Mouse (Mus musculus) cortical plate, adult 2 months (tissue): ENCODE measurements around the gene Pyroxd2. TPM values are rescaled to one million over a fixed set of nuclear protein-coding genes. Genes with fewer than 3 reads are reported as not detected.
A peak's percentile ranks its signal among the peaks of the same experiment; 100 is the strongest.

Experiments
- H3K27ac ChIP-seq: fragments of 200-500 bp; 2 replicates; pipeline ENCODE4 v1.5.1; 2012; ENCODE audit warnings: low read length, control low read depth, inconsistent platforms; ENCODE audit not compliant: insufficient read depth
- H3K4me1 ChIP-seq: fragments of 200-500 bp; 2 replicates; pipeline ENCODE4 v1.6.1; 2011; ENCODE audit warnings: low read length; ENCODE audit not compliant: control insufficient read depth, insufficient read depth
- H3K4me3 ChIP-seq: fragments of 200-500 bp; 2 replicates; pipeline ENCODE4 v1.5.1; 2011; ENCODE audit warnings: mild to moderate bottlenecking, low read length, control low read depth; ENCODE audit not compliant: insufficient read depth
- CTCF ChIP-seq: fragments of 200-500 bp; IDR thresholded peaks from 2 replicates; pipeline ENCODE4 v1.5.1; 2011; ENCODE audit warnings: mild to moderate bottlenecking, control low read depth, low read length; ENCODE audit not compliant: insufficient read depth; ENCODE audit errors: extremely low read depth
- POLR2A ChIP-seq: fragments of 200-500 bp; IDR thresholded peaks from 2 replicates; pipeline ENCODE4 v1.6.1; 2011; ENCODE audit warnings: mild to moderate bottlenecking, low read length, control low read depth; ENCODE audit not compliant: insufficient read depth; ENCODE audit errors: extremely low read depth
- polyA plus RNA-seq: library from polyadenylated mRNA; depleted of rRNA; stranded (reverse); fragments of >200 nt; gene quantifications from 2 replicates; pipeline ENCODE4 v1.2.3, GENCODE M21; 2012

Gene Pyroxd2
- polyA plus RNA-seq, 1 experiment: 2.6 TPM

DNA sequence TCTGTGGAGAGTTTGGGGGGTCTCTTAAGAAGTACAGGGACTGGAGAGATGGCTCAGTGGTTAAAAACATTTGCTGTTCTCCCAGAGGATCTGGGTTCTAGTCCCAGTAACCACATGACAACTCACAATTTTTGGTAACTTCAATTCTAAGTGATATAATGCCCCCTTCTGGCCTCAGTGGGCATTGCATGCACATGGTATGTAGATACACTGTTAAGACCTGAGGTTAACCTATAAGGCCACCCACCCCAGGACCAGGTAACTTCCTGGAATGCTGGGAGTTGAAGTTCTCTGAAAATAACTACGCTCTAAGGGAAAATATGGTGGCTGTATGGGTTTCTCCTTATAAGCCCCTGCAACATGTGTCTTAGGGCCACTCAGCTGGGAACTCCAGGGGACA, 24.2 kb upstream of the Pyroxd2 start:
- Histone ChIP-seq H3K27ac (no peak overlapping the region), H3K4me1 (no peaks in the 10 kb centered on the region), H3K4me3 (no peak overlapping the region)
- TF ChIP-seq CTCF (peak; percentile 22; the same call in 1 of the 2 replicates), POLR2A (no peak)

GRCm38 (mm10) chr19:42770141-42770872, 17.7 kb upstream of the Pyroxd2 start:
- Histone ChIP-seq H3K4me3 (no peak overlapping the region), H3K4me1 (no peaks in the 10 kb centered on the region), H3K27ac (no peak overlapping the region)
- TF ChIP-seq CTCF (no peak), POLR2A (no peak)

- H3K4me1 ChIP-seq: no peaks in the 10 kb centered on the region
- TF ChIP-seq CTCF: no peak
- no peak for TF ChIP-seq POLR2A
- no peak overlapping the region for H3K27ac ChIP-seq
- no peak overlapping the region for H3K4me3 ChIP-seq
These were observed 17.1 kb upstream of the Pyroxd2 start for GRCm38 (mm10) chr19:42769648-42770047.

- H3K4me1 ChIP-seq: no peaks in the 10 kb centered on the region
- TF ChIP-seq POLR2A (no peak), CTCF (no peak)
- no peak overlapping the region for H3K4me3 ChIP-seq
- H3K27ac ChIP-seq: no peak overlapping the region
These were observed 14.8 kb upstream of the Pyroxd2 start for GRCm38 (mm10) chr19:42767361-42767760.

- TF ChIP-seq POLR2A: no peak
- no peak for TF ChIP-seq CTCF
These were observed 11.8 kb upstream of the Pyroxd2 start for GRCm38 (mm10) chr19:42764398-42764797.

GRCm38 (mm10) chr19:42756671-42757070, 4.1 kb upstream of the Pyroxd2 start:
- Histone ChIP-seq H3K27ac (no peak overlapping the region), H3K4me1 (no peaks in the 10 kb centered on the region), H3K4me3 (no peak overlapping the region)
- TF ChIP-seq POLR2A (no peak), CTCF (no peak)

More at GRCm38 (mm10) chr19:42764398-42764797, 11.8 kb upstream of the Pyroxd2 start:
- H3K27ac ChIP-seq: no peak overlapping the region
- H3K4me3 ChIP-seq: no peak overlapping the region
- H3K4me1 ChIP-seq: no peaks in the 10 kb centered on the region

- Histone ChIP-seq H3K4me1 (0 out of 2 replicates have a peak, but pooled peaks cover 2% of the 10 kb centered on the region), H3K27ac (no peak overlapping the region), H3K4me3 (no peak overlapping the region)
- TF ChIP-seq CTCF (no peak), POLR2A (no peak)
These were observed 2.7 kb upstream of the Pyroxd2 start for GRCm38 (mm10) chr19:42755148-42755870.

- Histone ChIP-seq H3K4me1 (0 out of 2 replicates have a peak, but pooled peaks cover 2% of the 10 kb centered on the region), H3K4me3 (0 out of 2 replicates have a peak overlapping the region, but pooled peaks have one; percentile 17), H3K27ac (no peak overlapping the region)
- TF ChIP-seq CTCF (no peak), POLR2A (no peak)
These were observed 754 bp upstream of the Pyroxd2 start for GRCm38 (mm10) chr19:42753141-42753917.

GRCm38 (mm10) chr19:42750196-42750595, 2.4 kb downstream of the Pyroxd2 start:
- Histone ChIP-seq H3K27ac (no peak overlapping the region), H3K4me3 (no peak overlapping the region), H3K4me1 (0 out of 2 replicates have a peak, but pooled peaks cover 2% of the 10 kb centered on the region)
- TF ChIP-seq CTCF (no peak), POLR2A (no peak)

DNA sequence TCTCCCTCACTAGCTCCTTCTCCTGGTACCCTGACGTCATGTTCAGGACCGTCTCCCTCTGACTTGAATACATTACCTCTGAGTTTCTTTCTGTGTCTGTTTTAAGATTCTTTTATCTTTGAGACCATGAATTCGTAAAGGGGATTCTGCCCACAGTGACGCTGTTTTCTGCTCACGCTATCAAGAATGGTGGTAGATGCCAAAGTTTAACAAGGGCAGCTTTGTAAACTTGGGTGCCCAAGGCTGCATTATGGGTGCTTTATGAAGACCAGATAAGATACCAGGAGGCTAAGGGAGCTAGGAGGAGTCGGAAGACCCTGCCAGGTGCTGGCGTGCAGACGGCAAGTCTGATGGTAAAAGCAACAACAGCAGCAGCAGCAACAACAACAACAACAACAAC, 5.9 kb downstream of the Pyroxd2 start:
- TF ChIP-seq CTCF: no peak
- no peak for TF ChIP-seq POLR2A
- Histone ChIP-seq H3K4me1 (0 out of 2 replicates have a peak, but pooled peaks cover 2% of the 10 kb centered on the region), H3K4me3 (no peak overlapping the region), H3K27ac (no peak overlapping the region)
